Mouse (Mus musculus): Measurements from ENCODE around the gene Ugcg. TPM values are rescaled to one million over a fixed set of nuclear protein-coding genes. Genes with fewer than 3 reads are reported as not detected.

Gene Ugcg
- polyA plus RNA-seq, 1 experiment from 2014 or later, result 15.8 TPM

DNA sequence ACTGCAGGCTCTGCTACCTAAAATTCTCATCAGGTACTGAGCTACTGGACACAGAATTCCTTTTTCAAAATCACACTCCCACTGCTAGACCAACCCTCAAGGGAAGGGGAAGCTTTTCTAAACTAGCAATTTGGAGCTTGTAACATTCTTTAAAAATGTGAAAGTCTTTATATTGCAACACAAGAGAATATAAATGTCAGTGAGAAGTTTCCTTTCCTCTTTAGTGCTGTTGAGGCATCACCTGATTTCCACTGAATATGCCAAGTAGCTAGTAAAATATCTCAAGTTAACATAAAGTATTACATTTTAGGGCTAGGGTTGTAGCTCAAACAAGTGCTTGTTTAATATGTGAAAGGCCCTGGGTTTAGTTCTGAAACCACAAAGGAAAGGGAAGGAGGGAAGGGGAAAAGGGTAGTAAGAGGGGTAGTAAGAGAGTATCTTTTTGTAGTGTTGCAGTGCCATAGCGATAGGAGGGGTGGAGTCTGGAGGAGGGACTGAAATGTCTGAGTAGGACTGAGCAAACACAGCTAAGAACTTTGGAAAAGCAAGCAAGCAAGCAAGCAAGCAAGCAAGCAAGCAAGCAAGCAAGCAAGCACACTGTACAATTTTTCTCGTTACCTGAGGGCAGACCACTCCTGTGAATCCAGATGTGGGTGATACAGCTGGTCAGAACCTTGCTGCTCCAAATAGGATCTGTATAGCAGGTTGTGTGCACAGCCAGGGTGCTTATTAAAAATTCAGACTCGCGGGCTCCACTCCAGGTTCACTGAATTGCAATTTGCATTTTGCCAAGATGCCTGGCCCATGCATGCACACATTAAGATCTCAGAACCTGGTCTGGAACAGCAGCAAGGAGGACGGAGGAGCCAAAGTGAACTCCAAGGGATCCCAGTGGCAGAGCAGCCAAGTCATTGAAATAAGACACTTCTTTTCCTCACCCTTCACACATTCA, 7.5 kb upstream of the Ugcg start:
- Histone ChIP-seq H3K4me1 (ENCODE audit: control insufficient read depth, insufficient read depth, low read length) (no peaks in the 10 kb centered on the region), H3K27ac (ENCODE audit: low read length) (no peak overlapping the region), H3K4me3 (ENCODE audit: low read depth, low read length) (no peak overlapping the region), H3K4me2 (replicated peaks; ENCODE audit: low read depth, low read length) (no peak overlapping the region), H3K36me3 (ENCODE audit: control insufficient read depth, insufficient read depth, low read length) (no peaks in the 10 kb centered on the region), H3K9ac (replicated peaks; ENCODE audit: low read depth, low read length) (no peak overlapping the region), H3K27me3 (ENCODE audit: control insufficient read depth, insufficient read depth, low read length) (no peaks in the 10 kb centered on the region), H3K9me3 (ENCODE audit: control insufficient read depth, low read depth, low read length) (no peaks in the 10 kb centered on the region)
- no peak for ATAC-seq (ENCODE audit: insufficient number of reproducible peaks, insufficient read depth, low FRiP score, low read depth)
- 49% methylated on average over 5 of the region's 5 CpGs for WGBS

DNA sequence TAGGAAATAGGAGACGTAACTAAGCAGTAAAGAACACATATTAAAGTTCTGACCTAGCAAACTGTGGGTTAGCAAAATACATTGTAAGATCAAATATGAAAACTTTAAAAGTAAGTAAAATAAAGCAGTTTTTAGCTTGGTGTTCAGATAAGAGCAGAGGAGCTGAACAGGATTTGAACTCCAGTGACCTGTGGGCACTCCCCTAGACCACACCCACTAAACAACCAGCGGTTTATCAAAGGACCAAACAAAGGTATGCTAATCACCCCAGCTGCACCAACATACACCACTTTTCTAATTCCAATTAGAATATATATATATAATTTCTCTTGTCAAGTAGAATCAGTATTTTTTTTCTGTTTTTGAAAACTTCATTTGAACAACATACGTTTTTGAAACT, 3.4 kb upstream of the Ugcg start:
- Histone ChIP-seq H3K9ac (replicated peaks; ENCODE audit: low read depth, low read length) (no peak overlapping the region), H3K36me3 (ENCODE audit: control insufficient read depth, insufficient read depth, low read length) (no peaks in the 10 kb centered on the region), H3K4me2 (replicated peaks; ENCODE audit: low read depth, low read length) (no peak overlapping the region), H3K9me3 (ENCODE audit: control insufficient read depth, low read depth, low read length) (no peaks in the 10 kb centered on the region), H3K27ac (ENCODE audit: low read length) (no peak overlapping the region), H3K4me1 (ENCODE audit: control insufficient read depth, insufficient read depth, low read length) (0 out of 2 replicates have a peak, but pooled peaks cover 2% of the 10 kb centered on the region), H3K27me3 (ENCODE audit: control insufficient read depth, insufficient read depth, low read length) (no peaks in the 10 kb centered on the region), H3K4me3 (ENCODE audit: low read depth, low read length) (no peak overlapping the region)
- WGBS, result 60% methylated on average over 3 of the region's 3 CpGs
- no peak for ATAC-seq (ENCODE audit: insufficient number of reproducible peaks, insufficient read depth, low FRiP score, low read depth)

GRCm38 (mm10) chr4:59187289-59187688, 1.8 kb upstream of the Ugcg start:
- no peak for ATAC-seq (ENCODE audit: insufficient number of reproducible peaks, insufficient read depth, low FRiP score, low read depth)
- no peak overlapping the region for H3K27ac ChIP-seq (ENCODE audit: low read length)
- H3K9me3 ChIP-seq (ENCODE audit: control insufficient read depth, low read depth, low read length), result no peaks in the 10 kb centered on the region
- WGBS, result 23% methylated on average over 3 of the region's 3 CpGs
- no peak overlapping the region for H3K4me2 ChIP-seq (replicated peaks; ENCODE audit: low read depth, low read length)
- no peaks in the 10 kb centered on the region for H3K36me3 ChIP-seq (ENCODE audit: control insufficient read depth, insufficient read depth, low read length)
- 0 out of 2 replicates have a peak, but pooled peaks cover 8% of the 10 kb centered on the region for H3K4me1 ChIP-seq (ENCODE audit: control insufficient read depth, insufficient read depth, low read length)
- H3K4me3 ChIP-seq (ENCODE audit: low read depth, low read length), result no peak overlapping the region
- H3K9ac ChIP-seq (replicated peaks; ENCODE audit: low read depth, low read length), result no peak overlapping the region
- no peaks in the 10 kb centered on the region for H3K27me3 ChIP-seq (ENCODE audit: control insufficient read depth, insufficient read depth, low read length)

DNA sequence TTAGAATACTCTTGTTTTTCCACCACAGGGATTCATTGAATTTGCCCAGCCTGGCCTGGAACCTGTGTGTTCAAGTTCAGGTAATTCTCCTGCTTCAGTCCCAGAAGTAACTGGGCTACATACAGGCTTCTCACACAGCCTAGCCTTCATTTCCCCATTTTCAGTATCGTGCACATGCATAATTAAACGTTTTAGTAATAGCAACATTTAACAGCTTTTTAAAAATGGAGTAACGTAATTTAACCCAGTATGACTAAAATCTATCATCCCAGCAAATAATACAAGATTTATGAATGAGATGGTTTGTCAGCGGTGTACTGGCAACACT, 619 bp upstream of the Ugcg start:
- WGBS, result 20% methylated on average over 4 of the region's 4 CpGs
- no peaks in the 10 kb centered on the region for H3K27me3 ChIP-seq (ENCODE audit: control insufficient read depth, insufficient read depth, low read length)
- no peak for ATAC-seq (ENCODE audit: insufficient number of reproducible peaks, insufficient read depth, low FRiP score, low read depth)
- no peaks in the 10 kb centered on the region for H3K36me3 ChIP-seq (ENCODE audit: control insufficient read depth, insufficient read depth, low read length)
- H3K9me3 ChIP-seq (ENCODE audit: control insufficient read depth, low read depth, low read length), result no peaks in the 10 kb centered on the region
- peak overlapping the region; percentile 71 for H3K4me2 ChIP-seq (replicated peaks; ENCODE audit: low read depth, low read length)
- 0 out of 2 replicates have a peak overlapping the region, but pooled peaks have one; percentile 96 for H3K9ac ChIP-seq (replicated peaks; ENCODE audit: low read depth, low read length)
- H3K27ac ChIP-seq (ENCODE audit: low read length), result peak overlapping the region; percentile 91; the same call in 1 of the 2 replicates
- peak overlapping the region; percentile 84 for H3K4me3 ChIP-seq (ENCODE audit: low read depth, low read length)
- 0 out of 2 replicates have a peak, but pooled peaks cover 8% of the 10 kb centered on the region for H3K4me1 ChIP-seq (ENCODE audit: control insufficient read depth, insufficient read depth, low read length)

DNA sequence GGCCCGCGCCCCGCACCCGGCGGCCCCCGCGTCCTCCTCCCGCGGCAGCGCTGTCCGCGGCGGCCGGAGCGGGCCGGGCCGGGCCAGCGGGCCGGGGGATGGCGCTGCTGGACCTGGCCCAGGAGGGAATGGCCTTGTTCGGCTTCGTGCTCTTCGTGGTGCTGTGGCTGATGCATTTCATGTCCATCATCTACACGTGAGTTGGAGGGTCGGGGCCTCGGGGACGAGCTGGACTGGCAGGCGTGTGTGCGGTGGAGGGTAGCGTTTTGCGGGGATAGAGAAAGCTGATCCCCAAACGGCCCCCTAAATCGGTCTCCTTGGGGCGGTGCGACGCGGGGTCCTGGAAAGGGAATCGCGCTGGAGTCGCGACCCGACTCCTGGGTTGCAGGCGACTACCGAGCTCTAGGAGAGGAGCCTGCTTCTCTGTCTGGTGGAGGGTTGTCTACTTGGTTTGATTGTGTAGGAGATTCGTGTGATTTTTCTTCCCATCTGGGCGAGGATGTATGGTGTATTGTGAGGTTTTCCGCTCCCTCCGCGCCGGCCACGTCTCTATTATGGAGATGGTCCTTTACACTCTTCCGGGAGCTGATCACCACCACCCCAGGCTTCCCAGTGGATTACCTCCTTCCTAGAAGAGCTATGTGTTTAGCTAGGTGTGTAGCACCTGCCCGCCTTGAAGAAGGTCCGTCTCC, 635 bp downstream of the Ugcg start:
- Histone ChIP-seq H3K4me3 (ENCODE audit: low read depth, low read length) (peak overlapping the region; percentile 84), H3K9me3 (ENCODE audit: control insufficient read depth, low read depth, low read length) (no peaks in the 10 kb centered on the region), H3K27ac (ENCODE audit: low read length) (peak overlapping the region; percentile 91), H3K27me3 (ENCODE audit: control insufficient read depth, insufficient read depth, low read length) (no peaks in the 10 kb centered on the region), H3K4me2 (replicated peaks; ENCODE audit: low read depth, low read length) (peak overlapping the region; percentile 71), H3K36me3 (ENCODE audit: control insufficient read depth, insufficient read depth, low read length) (no peaks in the 10 kb centered on the region), H3K9ac (replicated peaks; ENCODE audit: low read depth, low read length) (peak overlapping the region; percentile 96), H3K4me1 (ENCODE audit: control insufficient read depth, insufficient read depth, low read length) (0 out of 2 replicates have a peak, but pooled peaks cover 8% of the 10 kb centered on the region)
- under 1% methylated on average over 54 of the region's 54 CpGs for WGBS
- ATAC-seq (ENCODE audit: insufficient number of reproducible peaks, insufficient read depth, low FRiP score, low read depth), result peak; percentile 51; the same call in 1 of the 2 replicates

DNA sequence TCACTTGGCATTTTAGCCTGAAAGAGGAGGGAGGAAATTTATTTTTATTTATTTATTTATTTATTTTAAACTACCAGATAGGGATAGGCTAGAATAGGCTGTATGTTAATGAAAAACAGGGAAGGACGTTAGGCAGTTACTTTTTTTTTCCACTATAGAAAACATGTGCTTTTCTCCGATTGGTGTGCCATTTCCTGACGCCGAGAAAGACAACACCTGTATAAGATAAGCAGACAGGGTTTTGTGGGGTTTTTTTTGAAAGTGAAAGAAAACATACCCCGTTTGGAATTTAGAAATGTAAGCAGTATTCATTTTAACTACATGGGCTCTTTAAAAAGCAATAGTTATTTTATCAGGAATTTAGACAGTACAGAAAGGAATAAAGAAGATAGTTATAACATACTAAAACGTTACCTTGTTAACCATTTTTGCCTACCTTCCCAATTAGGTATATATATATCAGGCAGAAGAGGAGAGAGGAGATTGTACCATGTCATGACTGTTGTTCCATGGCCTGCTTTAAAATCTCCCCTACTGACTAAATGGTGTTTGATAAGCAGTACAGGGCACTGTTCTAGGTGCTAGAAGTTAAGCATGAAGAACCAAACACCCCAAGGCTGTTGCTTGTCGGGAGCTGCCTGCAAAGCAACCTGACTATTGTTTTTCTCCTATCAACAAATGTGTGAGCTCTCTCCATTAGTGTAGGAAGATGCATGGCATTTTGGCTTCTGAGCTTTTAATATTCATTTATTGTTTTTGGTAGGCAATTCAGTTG, 1.8 kb downstream of the Ugcg start:
- H3K9ac ChIP-seq (replicated peaks; ENCODE audit: low read depth, low read length), result no peak overlapping the region
- ATAC-seq (ENCODE audit: insufficient number of reproducible peaks, insufficient read depth, low FRiP score, low read depth), result no peak
- H3K36me3 ChIP-seq (ENCODE audit: control insufficient read depth, insufficient read depth, low read length), result no peaks in the 10 kb centered on the region
- H3K4me3 ChIP-seq (ENCODE audit: low read depth, low read length), result peak overlapping the region; percentile 84
- 0 out of 2 replicates have a peak, but pooled peaks cover 8% of the 10 kb centered on the region for H3K4me1 ChIP-seq (ENCODE audit: control insufficient read depth, insufficient read depth, low read length)
- H3K9me3 ChIP-seq (ENCODE audit: control insufficient read depth, low read depth, low read length), result no peaks in the 10 kb centered on the region
- 33% methylated on average over 7 of the region's 7 CpGs for WGBS
- H3K4me2 ChIP-seq (replicated peaks; ENCODE audit: low read depth, low read length), result peak overlapping the region; percentile 71
- no peak overlapping the region for H3K27ac ChIP-seq (ENCODE audit: low read length)
- no peaks in the 10 kb centered on the region for H3K27me3 ChIP-seq (ENCODE audit: control insufficient read depth, insufficient read depth, low read length)

GRCm38 (mm10) chr4:59194731-59195496, 5.9 kb downstream of the Ugcg start:
- WGBS, result 85% methylated on average over 13 of the region's 13 CpGs
- Histone ChIP-seq H3K4me3 (ENCODE audit: low read depth, low read length) (no peak overlapping the region), H3K9ac (replicated peaks; ENCODE audit: low read depth, low read length) (no peak overlapping the region), H3K4me2 (replicated peaks; ENCODE audit: low read depth, low read length) (no peak overlapping the region), H3K36me3 (ENCODE audit: control insufficient read depth, insufficient read depth, low read length) (no peaks in the 10 kb centered on the region), H3K27ac (ENCODE audit: low read length) (no peak overlapping the region), H3K27me3 (ENCODE audit: control insufficient read depth, insufficient read depth, low read length) (no peaks in the 10 kb centered on the region), H3K4me1 (ENCODE audit: control insufficient read depth, insufficient read depth, low read length) (peaks cover 23% of the 10 kb centered on the region), H3K9me3 (ENCODE audit: control insufficient read depth, low read depth, low read length) (no peaks in the 10 kb centered on the region)
- ATAC-seq (ENCODE audit: insufficient number of reproducible peaks, insufficient read depth, low FRiP score, low read depth), result no peak
